ENCODE assay signal across 10 mouse cellular contexts in genomic region chrX:134609472-134609871, GRCm38 (mm10). TPM values are rescaled to one million over a fixed set of nuclear protein-coding genes. Genes with fewer than 3 reads are reported as not detected.
DNase-seq lines count a peak whose midpoint lies in the region; ATAC-seq and TF ChIP-seq lines count a peak whose summit lies in the region.
"Had no signal": no experiment of that assay in that cellular context is flagged by ENCODE, and none has a peak within 500 bp of the region (broad histone marks: within the 10 kb centered on the region; RNA-seq: fewer than 3 reads in every experiment).

No protein-coding gene starts in this region.

- no peak for ATAC-seq in liver, embryonic 11.5 days (replicated peaks; ENCODE audit: low FRiP score)

- H3K27ac ChIP-seq in liver, adult 2 months (replicated peaks; ENCODE audit: insufficient read depth, low read depth, low read length) = no peak overlapping the region
- no peak overlapping the region for H3K27ac ChIP-seq in liver, embryonic 11.5 days (ENCODE audit: low read depth, low read length)
- H3K27ac ChIP-seq: embryonic facial prominence, embryonic 13.5 days; neural tube, embryonic 12.5 days had no signal

- 0 out of 2 replicates have a peak, but pooled peaks have one; percentile 11 for TF ChIP-seq CTCF in liver, adult 2 months (IDR thresholded peaks at IDR 0.05; ENCODE audit: low read depth, low read length)

- no peaks in the 10 kb centered on the region for H3K9me3 ChIP-seq in liver, embryonic 11.5 days (ENCODE audit: control insufficient read depth, low read length)
- H3K9me3 ChIP-seq: embryonic facial prominence, embryonic 13.5 days; neural tube, embryonic 12.5 days had no signal

- H3K4me2 ChIP-seq in liver, embryonic 11.5 days = no peak overlapping the region
- H3K4me2 ChIP-seq: embryonic facial prominence, embryonic 13.5 days; neural tube, embryonic 12.5 days had no signal

- no peaks in the 10 kb centered on the region for H3K79me2 ChIP-seq in liver, adult 2 months (ENCODE audit: control insufficient read depth, insufficient read depth, low read length)

- H3K4me3 ChIP-seq in liver, adult 2 months (ENCODE audit: insufficient read depth, low read depth, low read length) = no peak overlapping the region
- no peak overlapping the region for H3K4me3 ChIP-seq in liver, embryonic 11.5 days (ENCODE audit: low read depth, low read length)
- H3K4me3 ChIP-seq: embryonic facial prominence, embryonic 13.5 days; neural tube, embryonic 12.5 days had no signal

- no peak for TF ChIP-seq POLR2A in liver, adult 2 months (IDR thresholded peaks at IDR 0.05; ENCODE audit: extremely low read depth, insufficient read depth, low read length)

- H3K4me1 ChIP-seq in liver, adult 2 months (ENCODE audit: control insufficient read depth, insufficient read depth, low read length) = no peaks in the 10 kb centered on the region
- H3K4me1 ChIP-seq in liver, embryonic 11.5 days (replicated peaks; ENCODE audit: control insufficient read depth, insufficient read depth, low read length) = 0 out of 2 replicates have a peak, but pooled peaks cover 2% of the 10 kb centered on the region
- H3K4me1 ChIP-seq: embryonic facial prominence, embryonic 13.5 days; neural tube, embryonic 12.5 days had no signal

- H3K9ac ChIP-seq in liver, adult 2 months (ENCODE audit: low read depth, low read length) = no peak overlapping the region
- H3K9ac ChIP-seq in liver, embryonic 11.5 days (ENCODE audit: low read depth, low read length) = no peak overlapping the region
- H3K9ac ChIP-seq: embryonic facial prominence, embryonic 13.5 days; neural tube, embryonic 12.5 days had no signal

- H3K36me3 ChIP-seq in liver, adult 2 months (ENCODE audit: control insufficient read depth, insufficient read depth, low read length) = no peaks in the 10 kb centered on the region
- H3K36me3 ChIP-seq in liver, embryonic 11.5 days (ENCODE audit: control insufficient read depth, insufficient read depth, low read length) = no peaks in the 10 kb centered on the region
- H3K36me3 ChIP-seq: embryonic facial prominence, embryonic 13.5 days; neural tube, embryonic 12.5 days had no signal

- peak; percentile 36 to 46 for DNase-seq in cerebellum, postnatal 10 days
- no peak for DNase-seq in cerebellum, postnatal 36 days
- no peak for DNase-seq in liver, adult 2 months (ENCODE audit: extremely low read depth, low read depth, low spot score)
- no peak for DNase-seq in liver, embryonic 11.5 days (ENCODE audit: low spot score)
- peak; percentile 62 for DNase-seq in adipocyte (ENCODE audit: low spot score)
- peak; percentile 63 for DNase-seq in naive thymus-derived CD4-positive, alpha-beta T cell, adult 2 months (ENCODE audit: low read depth)
- DNase-seq in layer of hippocampus, postnatal 36 days = no peak
- no peak for DNase-seq in lung, postnatal 36 days

- WGBS in liver, adult 2 months = 18% methylated on average over 4 of the region's 4 CpGs
- 33% methylated on average over 4 of the region's 4 CpGs for WGBS in liver, embryonic 11.5 days

- no peaks in the 10 kb centered on the region for H3K27me3 ChIP-seq in liver, adult 2 months (ENCODE audit: control insufficient read depth, insufficient read depth, low read length)
- H3K27me3 ChIP-seq in liver, embryonic 11.5 days (replicated peaks; ENCODE audit: control insufficient read depth, insufficient read depth, low read length) = no peaks in the 10 kb centered on the region
- H3K27me3 ChIP-seq: embryonic facial prominence, embryonic 13.5 days; neural tube, embryonic 12.5 days had no signal

RNA-seq across cellular contexts. Expression of gene Hnrnph2, which starts 8.5 kb away (rescaled TPM):
- total RNA-seq in liver, adult 2 months (2014; rRNA removed) = 33.6 and 42.8 TPM in 2 replicates
- 6.7 and 9.0 TPM in 2 replicates for polyA plus RNA-seq in liver, adult 2 months (2012; rRNA removed)
- 134 and 153 TPM in 2 replicates for polyA plus RNA-seq in liver, embryonic 11.5 days (2014; fragmentation: Nextera tagmentation; extraction: Ambion mirVana)
- 100 to 1,000 TPM; 148 to 160 TPM for total RNA-seq in layer of hippocampus, postnatal 36 days (2021)

RNA-seq across cellular contexts. Expression of gene Gla, which starts 8.5 kb away (rescaled TPM):
- 5.2 and 5.7 TPM in 2 replicates for total RNA-seq in liver, adult 2 months (2014; rRNA removed)
- polyA plus RNA-seq in liver, adult 2 months (2012; rRNA removed) = 1.2 and 1.6 TPM in 2 replicates
- polyA plus RNA-seq in liver, embryonic 11.5 days (2014; fragmentation: Nextera tagmentation; extraction: Ambion mirVana) = 8.4 and 8.9 TPM in 2 replicates
- total RNA-seq in layer of hippocampus, postnatal 36 days (2021) = 1 to 10 TPM; 7.4 to 8.9 TPM

RNA-seq across cellular contexts. Expression of gene Rpl36a, which starts 24.0 kb away (rescaled TPM):
- total RNA-seq in liver, adult 2 months (2014; rRNA removed) = 349 and 403 TPM in 2 replicates
- 77.1 and 85.4 TPM in 2 replicates for polyA plus RNA-seq in liver, adult 2 months (2012; rRNA removed)
- 539 and 608 TPM in 2 replicates for polyA plus RNA-seq in liver, embryonic 11.5 days (2014; fragmentation: Nextera tagmentation; extraction: Ambion mirVana)
- total RNA-seq in layer of hippocampus, postnatal 36 days (2021) = 100 to 1,000 TPM; 147 TPM

RNA-seq across cellular contexts. Expression of gene Btk, which starts 26.1 kb away (rescaled TPM):
- total RNA-seq in liver, adult 2 months (2014; rRNA removed) = 0.83 and 0.87 TPM in 2 replicates
- polyA plus RNA-seq in liver, adult 2 months (2012; rRNA removed) = 0.25 and 0.35 TPM in 2 replicates
- 40.2 and 43.5 TPM in 2 replicates for polyA plus RNA-seq in liver, embryonic 11.5 days (2014; fragmentation: Nextera tagmentation; extraction: Ambion mirVana)
- under 1 TPM; 0.63 to 0.65 TPM for total RNA-seq in layer of hippocampus, postnatal 36 days (2021)

Comparison
In these comparisons a context has a peak if more than half of its experiments do, and no peak if none do; other contexts are left out.
1. DNase-seq: peak in cerebellum, postnatal 10 days (2 of 2), adipocyte (single experiment) and naive thymus-derived CD4-positive, alpha-beta T cell, adult 2 months (single experiment); none in cerebellum, postnatal 36 days (0 of 2), liver, adult 2 months (single experiment), liver, embryonic 11.5 days (single experiment), layer of hippocampus, postnatal 36 days (0 of 2) and lung, postnatal 36 days (single experiment).